Mouse (Mus musculus) megakaryocyte, embryonic 14.5 days (primary cell): ENCODE data around the gene Coro2a.

Experiments used
- FLI1 ChIP-seq: IDR thresholded peaks from 2 replicates; pipeline ENCODE4 v1.6.1; 2012; ENCODE audit warnings: low read length, inconsistent platforms, mixed read lengths
- GATA1 ChIP-seq: IDR thresholded peaks from 3 replicates; pipeline ENCODE4 v1.6.1; 2012; ENCODE audit warnings: mixed read lengths, low read length, inconsistent platforms, borderline replicate concordance

DNA sequence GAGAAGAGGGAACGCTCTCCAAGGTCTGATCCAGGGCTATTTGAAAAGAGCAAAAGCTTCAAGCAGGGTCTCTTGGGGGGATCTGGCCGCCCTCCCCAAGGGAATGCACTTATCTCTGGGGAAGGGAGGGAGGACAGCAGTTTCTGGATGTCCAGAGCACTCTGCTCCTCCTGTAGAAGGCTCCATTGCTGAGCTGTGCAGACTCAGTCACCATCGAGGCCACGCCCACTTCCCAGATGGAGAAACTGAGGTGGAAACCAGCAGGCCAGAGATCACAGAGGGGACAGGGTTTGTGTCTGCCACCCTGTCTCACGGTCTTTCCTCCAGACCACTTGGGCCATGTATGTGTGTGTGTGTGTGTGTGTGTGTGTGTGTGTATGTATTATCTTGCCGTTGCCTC is 3.0 kb downstream of the Coro2a start:
- TF ChIP-seq GATA1 (no peak), FLI1 (no peak)
